Mouse (Mus musculus): ENCODE data around the gene Med12l. TPM values are rescaled to one million over a fixed set of nuclear protein-coding genes. Genes with fewer than 3 reads are reported as not detected.
"Not testable (repeated sequence)": the region's sequence is repeated elsewhere in the genome, so short reads cannot be mapped to it uniquely, and the experiment has no call there.

Med12l gene
- polyA plus RNA-seq, 1 experiment from 2014 or later: 2.3 TPM

- Histone ChIP-seq H3K4me1 (ENCODE audit: control insufficient read depth, insufficient read depth, low read length) (peaks cover 9% of the 10 kb centered on the region), H3K27ac (ENCODE audit: low read length) (peak overlapping the region; percentile 18; the same call in 1 of the 2 replicates), H3K9me3 (replicated peaks; ENCODE audit: control insufficient read depth, low read length) (no peaks in the 10 kb centered on the region), H3K4me3 (ENCODE audit: low read length) (no peak overlapping the region), H3K4me2 (ENCODE audit: low read depth, low read length) (no peak overlapping the region), H3K9ac (ENCODE audit: low read length) (no peak overlapping the region), H3K27me3 (ENCODE audit: control insufficient read depth, insufficient read depth, low read length) (no peaks in the 10 kb centered on the region), H3K36me3 (ENCODE audit: control insufficient read depth, insufficient read depth) (no peaks in the 10 kb centered on the region)
- WGBS: 26% methylated on average over 4 of the region's 4 CpGs
- no peak for ATAC-seq (replicated peaks; ENCODE audit: extremely low read depth, insufficient read depth, low FRiP score)
Observed at GRCm38 (mm10) chr3:59104462-59104861, 98.8 kb downstream of the Med12l start.

DNA sequence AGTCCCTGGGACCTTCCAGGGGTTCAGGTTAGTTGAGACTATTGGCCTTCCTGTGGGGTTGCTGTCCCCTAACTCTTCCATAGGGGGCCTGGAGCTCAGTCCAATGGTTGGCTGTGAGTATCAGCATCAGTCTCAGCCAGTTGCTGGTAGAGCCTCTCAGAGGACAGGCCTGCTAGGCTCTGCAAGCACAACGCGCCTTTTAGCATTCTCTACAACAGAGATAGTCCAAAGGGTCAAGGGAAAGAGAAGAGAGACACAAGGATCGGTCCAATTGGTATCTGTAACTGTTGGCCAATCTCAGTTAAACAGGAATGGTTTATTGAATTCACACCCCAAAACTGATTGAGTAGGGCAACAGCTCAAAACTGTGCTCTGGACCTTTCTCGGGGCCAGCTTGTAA is 101.8 kb downstream of the Med12l start:
- Histone ChIP-seq H3K4me2 (ENCODE audit: low read depth, low read length) (no peak overlapping the region), H3K4me3 (ENCODE audit: low read length) (no peak overlapping the region), H3K36me3 (ENCODE audit: control insufficient read depth, insufficient read depth) (no peaks in the 10 kb centered on the region), H3K9ac (ENCODE audit: low read length) (no peak overlapping the region), H3K27me3 (ENCODE audit: control insufficient read depth, insufficient read depth, low read length) (no peaks in the 10 kb centered on the region), H3K4me1 (ENCODE audit: control insufficient read depth, insufficient read depth, low read length) (peaks cover 9% of the 10 kb centered on the region), H3K27ac (ENCODE audit: low read length) (no peak overlapping the region), H3K9me3 (replicated peaks; ENCODE audit: control insufficient read depth, low read length) (no peaks in the 10 kb centered on the region)
- 94% methylated on average over 4 of the region's 4 CpGs for WGBS
- ATAC-seq (replicated peaks; ENCODE audit: extremely low read depth, insufficient read depth, low FRiP score): no peak

- H3K27me3 ChIP-seq (ENCODE audit: control insufficient read depth, insufficient read depth, low read length); H3K4me2 ChIP-seq (ENCODE audit: low read depth, low read length); H3K4me3 ChIP-seq (ENCODE audit: low read length); H3K9me3 ChIP-seq (replicated peaks; ENCODE audit: control insufficient read depth, low read length); H3K27ac ChIP-seq (ENCODE audit: low read length); H3K9ac ChIP-seq (ENCODE audit: low read length); ATAC-seq (replicated peaks; ENCODE audit: extremely low read depth, insufficient read depth, low FRiP score); H3K36me3 ChIP-seq (ENCODE audit: control insufficient read depth, insufficient read depth): not testable (repeated sequence)
- WGBS: 92% methylated on average over 3 of the region's 3 CpGs
- peaks cover 16% of the 10 kb centered on the region for H3K4me1 ChIP-seq (ENCODE audit: control insufficient read depth, insufficient read depth, low read length)
Observed at GRCm38 (mm10) chr3:59109834-59110233, 104.2 kb downstream of the Med12l start.

DNA sequence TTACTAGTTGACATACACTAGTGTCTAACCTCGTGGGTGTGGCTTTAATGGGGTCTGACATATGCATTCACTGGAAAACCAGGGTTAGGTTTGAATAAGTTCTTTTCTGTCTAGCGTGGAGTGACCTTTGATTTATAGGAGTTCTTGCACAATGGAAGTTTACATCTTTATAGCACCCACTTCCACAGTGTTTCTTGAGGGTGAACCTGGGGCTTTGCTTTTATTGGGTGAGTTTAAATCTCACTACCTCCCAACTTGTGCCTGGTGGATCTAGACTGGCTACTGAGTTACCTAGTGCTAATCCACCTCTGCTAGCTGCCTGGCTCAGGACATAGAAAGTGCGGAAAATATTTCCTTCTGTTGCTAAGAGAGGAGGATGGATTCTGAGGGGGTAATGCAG is 106.3 kb downstream of the Med12l start:
- WGBS: 85% methylated on average over 3 of the region's 3 CpGs
- no peak overlapping the region for H3K9ac ChIP-seq (ENCODE audit: low read length)
- ATAC-seq (replicated peaks; ENCODE audit: extremely low read depth, insufficient read depth, low FRiP score): no peak

DNA sequence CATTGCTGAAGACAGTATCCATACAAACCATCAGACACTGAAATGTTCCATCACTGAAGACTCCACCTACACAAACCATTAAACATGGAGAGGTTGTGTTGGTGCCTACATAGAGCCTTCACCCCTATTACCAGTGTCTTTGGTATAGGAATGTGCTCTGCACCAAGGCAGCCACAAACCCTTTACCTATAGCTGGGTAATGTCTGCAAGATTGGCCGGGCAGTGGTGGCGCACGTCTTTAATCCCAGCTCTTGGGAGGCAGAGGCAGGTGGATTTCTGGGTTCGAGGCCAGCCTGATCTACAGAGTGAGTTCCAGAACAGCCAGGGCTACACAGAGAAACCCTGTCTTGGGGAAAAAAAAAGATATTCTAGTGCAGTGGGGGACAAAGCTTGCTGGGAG is 107.7 kb downstream of the Med12l start:
- H3K4me2 ChIP-seq (ENCODE audit: low read depth, low read length); H3K4me3 ChIP-seq (ENCODE audit: low read length); H3K9ac ChIP-seq (ENCODE audit: low read length); H3K36me3 ChIP-seq (ENCODE audit: control insufficient read depth, insufficient read depth); H3K27me3 ChIP-seq (ENCODE audit: control insufficient read depth, insufficient read depth, low read length); H3K9me3 ChIP-seq (replicated peaks; ENCODE audit: control insufficient read depth, low read length); ATAC-seq (replicated peaks; ENCODE audit: extremely low read depth, insufficient read depth, low FRiP score): not testable (repeated sequence)
- H3K4me1 ChIP-seq (ENCODE audit: control insufficient read depth, insufficient read depth, low read length): peaks cover 15% of the 10 kb centered on the region
- WGBS: 85% methylated on average over 4 of the region's 4 CpGs
- H3K27ac ChIP-seq (ENCODE audit: low read length): peak overlapping the region; percentile 90

More for the DNA sequence above, 106.3 kb downstream of the Med12l start:
- Histone ChIP-seq H3K4me2 (ENCODE audit: low read depth, low read length) (no peak overlapping the region), H3K4me3 (ENCODE audit: low read length) (no peak overlapping the region), H3K36me3 (ENCODE audit: control insufficient read depth, insufficient read depth) (peaks cover 2% of the 10 kb centered on the region; the same call in 1 of the 2 replicates), H3K4me1 (ENCODE audit: control insufficient read depth, insufficient read depth, low read length) (peaks cover 15% of the 10 kb centered on the region), H3K27ac (ENCODE audit: low read length) (no peak overlapping the region), H3K9me3 (replicated peaks; ENCODE audit: control insufficient read depth, low read length) (no peaks in the 10 kb centered on the region), H3K27me3 (ENCODE audit: control insufficient read depth, insufficient read depth, low read length) (no peaks in the 10 kb centered on the region)

GRCm38 (mm10) chr3:59113973-59114517 is 108.4 kb downstream of the Med12l start:
- Histone ChIP-seq H3K36me3 (ENCODE audit: control insufficient read depth, insufficient read depth) (peaks cover 2% of the 10 kb centered on the region; the same call in 1 of the 2 replicates), H3K4me1 (ENCODE audit: control insufficient read depth, insufficient read depth, low read length) (peaks cover 15% of the 10 kb centered on the region), H3K9ac (ENCODE audit: low read length) (peak overlapping the region; percentile 15; the same call in 1 of the 2 replicates), H3K27ac (ENCODE audit: low read length) (peak overlapping the region; percentile 90), H3K4me2 (ENCODE audit: low read depth, low read length) (peak overlapping the region; percentile 50), H3K9me3 (replicated peaks; ENCODE audit: control insufficient read depth, low read length) (no peaks in the 10 kb centered on the region), H3K27me3 (ENCODE audit: control insufficient read depth, insufficient read depth, low read length) (no peaks in the 10 kb centered on the region), H3K4me3 (ENCODE audit: low read length) (0 out of 2 replicates have a peak overlapping the region, but pooled peaks have one; percentile 8)
- ATAC-seq (replicated peaks; ENCODE audit: extremely low read depth, insufficient read depth, low FRiP score): peak; percentile 88
- WGBS: 14% methylated on average over 8 of the region's 8 CpGs

DNA sequence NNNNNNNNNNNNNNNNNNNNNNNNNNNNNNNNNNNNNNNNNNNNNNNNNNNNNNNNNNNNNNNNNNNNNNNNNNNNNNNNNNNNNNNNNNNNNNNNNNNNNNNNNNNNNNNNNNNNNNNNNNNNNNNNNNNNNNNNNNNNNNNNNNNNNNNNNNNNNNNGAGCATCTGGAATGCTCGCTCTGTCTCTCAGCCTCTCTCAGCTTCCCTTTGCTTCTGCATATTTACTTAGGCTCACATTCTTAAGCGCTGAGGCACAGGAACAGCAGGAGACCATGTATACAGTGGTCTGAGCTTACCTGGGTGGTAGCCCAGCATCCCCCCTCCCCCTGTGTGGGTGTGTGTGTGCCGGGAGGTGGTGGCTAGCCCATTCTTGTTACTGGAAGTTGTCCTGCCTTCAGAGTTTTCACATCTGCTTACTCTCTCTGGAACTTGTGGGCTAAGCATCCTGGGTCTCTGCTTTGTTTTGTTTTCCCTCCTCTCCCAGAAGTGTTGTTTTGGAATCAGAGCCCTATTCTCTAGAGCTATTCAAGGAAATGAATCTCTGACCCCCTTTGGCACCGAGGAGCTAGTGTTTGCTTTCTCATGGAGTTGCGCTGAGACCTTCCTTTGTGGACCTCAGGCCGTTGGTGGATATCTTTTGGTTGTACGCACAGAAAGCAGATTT is 115.6 kb downstream of the Med12l start:
- no peak overlapping the region for H3K9ac ChIP-seq (ENCODE audit: low read length)
- no peak for ATAC-seq (replicated peaks; ENCODE audit: extremely low read depth, insufficient read depth, low FRiP score)
- H3K4me2 ChIP-seq (ENCODE audit: low read depth, low read length): no peak overlapping the region
- H3K9me3 ChIP-seq (replicated peaks; ENCODE audit: control insufficient read depth, low read length): no peaks in the 10 kb centered on the region
- 47% methylated on average over 7 of the region's 7 CpGs for WGBS
- peaks cover 17% of the 10 kb centered on the region for H3K4me1 ChIP-seq (ENCODE audit: control insufficient read depth, insufficient read depth, low read length)
- no peak overlapping the region for H3K4me3 ChIP-seq (ENCODE audit: low read length)
- H3K36me3 ChIP-seq (ENCODE audit: control insufficient read depth, insufficient read depth): no peaks in the 10 kb centered on the region
- no peaks in the 10 kb centered on the region for H3K27me3 ChIP-seq (ENCODE audit: control insufficient read depth, insufficient read depth, low read length)
- H3K27ac ChIP-seq (ENCODE audit: low read length): peak overlapping the region; percentile 58

DNA sequence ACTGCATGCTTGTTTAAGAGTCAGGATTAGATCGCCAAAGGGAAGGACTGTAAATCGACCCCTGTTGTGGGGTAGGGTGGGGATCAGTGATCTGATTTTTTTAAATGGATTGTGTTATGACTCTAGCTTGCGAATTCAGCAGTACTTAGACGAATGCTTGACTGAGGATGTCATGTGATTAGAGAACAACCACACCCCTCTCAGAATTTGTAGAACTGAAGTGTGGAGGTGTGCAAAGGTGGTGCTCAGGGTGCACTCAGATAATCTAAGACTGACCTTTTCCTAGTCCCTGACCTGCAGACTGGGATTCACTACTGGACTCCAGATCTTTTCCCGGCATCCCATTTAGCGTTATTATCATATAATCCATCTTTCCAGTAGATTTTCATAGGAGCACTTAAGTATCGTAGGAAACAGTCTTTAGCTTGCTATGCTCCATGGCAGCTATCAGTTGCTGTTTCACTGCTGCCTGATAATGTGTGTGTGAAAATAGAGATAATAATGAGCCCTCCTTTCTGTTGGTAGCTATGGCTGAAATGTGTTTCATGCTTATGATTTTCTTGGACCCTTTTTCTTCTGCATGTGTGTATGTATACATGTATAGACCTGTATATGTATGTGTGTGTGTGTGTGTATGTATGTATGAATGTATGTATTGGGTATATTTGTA is 116.3 kb downstream of the Med12l start:
- Histone ChIP-seq H3K27ac (ENCODE audit: low read length) (no peak overlapping the region; the same call in 1 of the 2 replicates), H3K4me2 (ENCODE audit: low read depth, low read length) (no peak overlapping the region), H3K9me3 (replicated peaks; ENCODE audit: control insufficient read depth, low read length) (no peaks in the 10 kb centered on the region), H3K36me3 (ENCODE audit: control insufficient read depth, insufficient read depth) (no peaks in the 10 kb centered on the region), H3K27me3 (ENCODE audit: control insufficient read depth, insufficient read depth, low read length) (no peaks in the 10 kb centered on the region), H3K9ac (ENCODE audit: low read length) (no peak overlapping the region), H3K4me3 (ENCODE audit: low read length) (no peak overlapping the region), H3K4me1 (ENCODE audit: control insufficient read depth, insufficient read depth, low read length) (peaks cover 17% of the 10 kb centered on the region)
- WGBS: 62% methylated on average over 7 of the region's 7 CpGs
- ATAC-seq (replicated peaks; ENCODE audit: extremely low read depth, insufficient read depth, low FRiP score): no peak

DNA sequence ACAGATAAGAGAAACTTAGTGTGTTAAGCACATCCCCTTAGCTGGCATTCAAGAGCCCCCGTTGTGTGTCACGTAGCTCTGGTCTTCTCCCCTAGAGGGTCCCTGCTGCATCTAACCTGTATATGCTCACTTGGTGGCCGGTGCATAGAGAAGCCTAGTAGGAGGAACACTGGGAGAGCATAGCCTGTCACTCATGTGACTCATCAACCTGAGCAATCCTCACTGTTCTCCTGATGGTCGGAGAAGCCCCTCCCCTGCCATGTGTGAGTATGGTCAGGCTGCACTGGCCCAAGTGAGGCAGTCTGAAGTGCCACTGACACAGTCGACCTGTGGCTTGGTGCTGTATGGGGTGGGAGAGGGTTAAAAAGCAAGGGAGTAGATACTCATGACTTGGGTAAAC is 119.4 kb downstream of the Med12l start:
- no peaks in the 10 kb centered on the region for H3K9me3 ChIP-seq (replicated peaks; ENCODE audit: control insufficient read depth, low read length)
- no peak overlapping the region for H3K4me2 ChIP-seq (ENCODE audit: low read depth, low read length)
- no peaks in the 10 kb centered on the region for H3K27me3 ChIP-seq (ENCODE audit: control insufficient read depth, insufficient read depth, low read length)
- H3K4me1 ChIP-seq (ENCODE audit: control insufficient read depth, insufficient read depth, low read length): peaks cover 17% of the 10 kb centered on the region
- H3K9ac ChIP-seq (ENCODE audit: low read length): no peak overlapping the region
- 52% methylated on average over 5 of the region's 5 CpGs for WGBS
- H3K4me3 ChIP-seq (ENCODE audit: low read length): no peak overlapping the region
- no peak overlapping the region for H3K27ac ChIP-seq (ENCODE audit: low read length)
- ATAC-seq (replicated peaks; ENCODE audit: extremely low read depth, insufficient read depth, low FRiP score): no peak
- no peaks in the 10 kb centered on the region for H3K36me3 ChIP-seq (ENCODE audit: control insufficient read depth, insufficient read depth)
